Mouse (Mus musculus) hindbrain, embryonic 15.5 days (tissue): ENCODE results near the gene Got2. TPM values are rescaled to one million over a fixed set of nuclear protein-coding genes. Genes with fewer than 3 reads are reported as not detected.

Experiments
- ATAC-seq: fragments of 200-750 bp; cut with Nextera tagmentation; 2 replicates; pipeline ENCODE4 v1.8.0; 2017; ENCODE audit warnings: low read depth, moderate number of reproducible peaks, moderate TSS enrichment; ENCODE audit not compliant: low FRiP score
- H3K27ac ChIP-seq: fragments of 300-500 bp; sonication (generic); replicated peaks from 2 replicates; pipeline ENCODE4 v1.5.1; 2015; ENCODE audit warnings: mild to moderate bottlenecking, inconsistent platforms
- H3K27me3 ChIP-seq: fragments of 300-500 bp; sonication (generic); 2 replicates; pipeline ENCODE4 v1.6.1; 2015; ENCODE audit warnings: control low read depth, inconsistent platforms
- H3K36me3 ChIP-seq: fragments of 300-500 bp; sonication (generic); 2 replicates; pipeline ENCODE4 v1.6.1; 2015; ENCODE audit warnings: control low read depth, inconsistent platforms
- H3K4me1 ChIP-seq: fragments of 300-500 bp; sonication (generic); replicated peaks from 2 replicates; pipeline ENCODE4 v1.6.1; 2015; ENCODE audit warnings: control low read depth, inconsistent platforms
- H3K4me2 ChIP-seq: fragments of 300-500 bp; sonication (generic); 2 replicates; pipeline ENCODE4 v1.6.1; 2015; ENCODE audit warnings: moderate library complexity, mild to moderate bottlenecking, inconsistent platforms
- H3K4me3 ChIP-seq: fragments of 300-500 bp; sonication (generic); 2 replicates; pipeline ENCODE4 v1.5.1; 2015; ENCODE audit warnings: mild to moderate bottlenecking, inconsistent platforms
- H3K9ac ChIP-seq: fragments of 300-500 bp; sonication (generic); 2 replicates; pipeline ENCODE4 v1.6.1; 2015; ENCODE audit warnings: inconsistent platforms
- H3K9me3 ChIP-seq: fragments of 300-500 bp; sonication (generic); 2 replicates; pipeline ENCODE4 v1.6.1; 2016; ENCODE audit warnings: control low read depth, inconsistent platforms
- WGBS: fragments of 180-500 bp; shearing (Covaris S2); methylation state at CpG from one replicate; pipeline ENCODE4 v1.1.7; 2015; 5-methylcytosine and 5-hydroxymethylcytosine counted together
- polyA plus RNA-seq: library from polyadenylated mRNA; unstranded; fragments of >200 nt; fragmentation: Nextera tagmentation; extraction: Ambion mirVana; gene quantifications from 2 replicates; pipeline ENCODE4 v1.2.1, GENCODE M21; 2015

Gene Got2
- 223 and 227 TPM in 2 replicates for polyA plus RNA-seq

- peak within 1 kb of the TSS; percentile 98 for H3K4me3 ChIP-seq
- H3K36me3 ChIP-seq, result no peaks in the 10 kb centered on the region
- no peaks in the 10 kb centered on the region for H3K27me3 ChIP-seq
- peak within 1 kb of the TSS; percentile 64 for H3K4me2 ChIP-seq
- H3K9me3 ChIP-seq, result no peaks in the 10 kb centered on the region
- ATAC-seq, result peak; percentile 86
- peak within 1 kb of the TSS; percentile 86 for H3K27ac ChIP-seq
- WGBS, result 7% methylated on average over 31 of the region's 31 CpGs
- H3K4me1 ChIP-seq, result peaks cover 27% of the 10 kb centered on the region
- H3K9ac ChIP-seq, result peak within 1 kb of the TSS; percentile 94
Measured at GRCm38 (mm10) chr8:95888285-95889136, at the start of gene Got2. Gene Got2, minus strand, starts transcription at chr8:95888547.

- no peak for ATAC-seq
- WGBS, result 91% methylated on average over 5 of the region's 5 CpGs
- H3K9me3 ChIP-seq, result no peaks in the 10 kb centered on the region
- H3K27ac ChIP-seq, result no peak overlapping the region
- no peak overlapping the region for H3K4me3 ChIP-seq
- no peak overlapping the region for H3K9ac ChIP-seq
- no peaks in the 10 kb centered on the region for H3K27me3 ChIP-seq
- H3K36me3 ChIP-seq, result no peaks in the 10 kb centered on the region
- H3K4me2 ChIP-seq, result no peak overlapping the region
- no peaks in the 10 kb centered on the region for H3K4me1 ChIP-seq
Measured at GRCm38 (mm10) chr8:95932841-95933240, 44.5 kb upstream of the Got2 start.

- no peaks in the 10 kb centered on the region for H3K4me1 ChIP-seq
Measured at GRCm38 (mm10) chr8:95929821-95930220, 41.5 kb upstream of the Got2 start.

GRCm38 (mm10) chr8:95916106-95916505 lies 27.8 kb upstream of the Got2 start:
- Histone ChIP-seq H3K36me3 (no peaks in the 10 kb centered on the region), H3K27ac (no peak overlapping the region), H3K9me3 (no peaks in the 10 kb centered on the region), H3K4me3 (peak overlapping the region; percentile 35), H3K4me2 (peak overlapping the region; percentile 65), H3K27me3 (no peaks in the 10 kb centered on the region), H3K9ac (peak overlapping the region; percentile 31), H3K4me1 (peaks cover 4% of the 10 kb centered on the region)
- WGBS, result 6% methylated on average over 9 of the region's 9 CpGs
- ATAC-seq, result peak; percentile 69

More at GRCm38 (mm10) chr8:95929821-95930220, 41.5 kb upstream of the Got2 start:
- Histone ChIP-seq H3K36me3 (no peaks in the 10 kb centered on the region), H3K27me3 (no peaks in the 10 kb centered on the region), H3K4me3 (no peak overlapping the region), H3K9ac (no peak overlapping the region), H3K27ac (no peak overlapping the region), H3K9me3 (no peaks in the 10 kb centered on the region), H3K4me2 (no peak overlapping the region)
- WGBS, result 70% methylated on average over 4 of the region's 4 CpGs
- no peak for ATAC-seq

GRCm38 (mm10) chr8:95914905-95915643 lies 26.7 kb upstream of the Got2 start:
- Histone ChIP-seq H3K9me3 (no peaks in the 10 kb centered on the region), H3K27me3 (no peaks in the 10 kb centered on the region), H3K4me3 (no peak overlapping the region), H3K4me1 (peaks cover 4% of the 10 kb centered on the region), H3K9ac (no peak overlapping the region), H3K36me3 (no peaks in the 10 kb centered on the region), H3K4me2 (no peak overlapping the region), H3K27ac (no peak overlapping the region)
- ATAC-seq, result peak; percentile 90
- 5% methylated on average over 7 of the region's 7 CpGs for WGBS

GRCm38 (mm10) chr8:95911240-95911639 lies 22.9 kb upstream of the Got2 start:
- Histone ChIP-seq H3K4me2 (no peak overlapping the region), H3K9ac (no peak overlapping the region), H3K27ac (no peak overlapping the region), H3K27me3 (no peaks in the 10 kb centered on the region), H3K4me1 (peaks cover 4% of the 10 kb centered on the region), H3K9me3 (no peaks in the 10 kb centered on the region), H3K36me3 (no peaks in the 10 kb centered on the region), H3K4me3 (no peak overlapping the region)
- 87% methylated on average over 5 of the region's 5 CpGs for WGBS
- ATAC-seq, result no peak

GRCm38 (mm10) chr8:95907885-95908284 lies 19.5 kb upstream of the Got2 start:
- H3K27ac ChIP-seq, result no peak overlapping the region
- no peaks in the 10 kb centered on the region for H3K27me3 ChIP-seq
- H3K9me3 ChIP-seq, result no peaks in the 10 kb centered on the region
- H3K9ac ChIP-seq, result no peak overlapping the region
- no peaks in the 10 kb centered on the region for H3K36me3 ChIP-seq
- ATAC-seq, result no peak
- H3K4me3 ChIP-seq, result no peak overlapping the region
- no peak overlapping the region for H3K4me2 ChIP-seq
- H3K4me1 ChIP-seq, result no peaks in the 10 kb centered on the region
- 83% methylated on average over 11 of the region's 11 CpGs for WGBS

DNA sequence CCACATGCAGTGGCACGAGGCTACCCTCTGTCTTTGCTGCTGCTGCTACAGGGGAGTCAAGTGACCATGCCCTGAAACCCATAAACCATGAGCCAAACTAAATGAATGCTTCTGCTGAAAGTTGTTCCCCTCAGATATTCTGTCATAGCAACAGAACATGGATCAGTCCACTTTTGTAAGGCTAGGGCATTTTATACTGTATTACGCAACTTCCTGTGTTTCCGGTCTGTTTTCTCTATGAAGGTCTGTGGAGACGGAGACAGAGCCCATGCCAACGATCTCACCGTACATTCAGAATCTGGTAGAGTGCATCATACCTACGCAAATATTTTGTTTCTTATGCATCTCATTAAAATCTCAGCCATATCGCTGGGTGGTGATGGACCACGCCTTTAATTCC lies 18.4 kb upstream of the Got2 start:
- Histone ChIP-seq H3K36me3 (no peaks in the 10 kb centered on the region), H3K4me1 (no peaks in the 10 kb centered on the region), H3K9me3 (no peaks in the 10 kb centered on the region), H3K9ac (no peak overlapping the region), H3K4me2 (no peak overlapping the region), H3K27ac (no peak overlapping the region), H3K4me3 (no peak overlapping the region), H3K27me3 (no peaks in the 10 kb centered on the region)
- ATAC-seq, result no peak
- 89% methylated on average over 9 of the region's 9 CpGs for WGBS

DNA sequence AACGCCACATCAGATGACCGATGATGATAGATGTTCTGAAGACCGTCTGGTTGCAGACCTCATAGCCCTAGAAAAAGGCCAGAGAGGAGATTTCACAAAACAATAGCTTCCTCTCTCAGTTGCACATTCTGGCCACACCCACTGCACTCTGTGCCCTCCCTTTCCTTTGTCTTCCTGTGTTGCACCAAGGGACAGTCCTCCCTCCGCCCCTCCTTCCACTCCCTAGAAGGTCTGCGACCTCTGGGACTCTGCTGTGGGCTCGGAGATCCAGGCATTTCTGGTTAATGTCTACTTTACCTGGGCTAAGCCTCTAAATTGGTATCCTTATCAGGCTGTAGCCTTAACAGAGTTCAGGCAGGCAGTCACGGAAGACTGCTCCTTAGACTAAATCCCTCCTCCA lies 13.5 kb upstream of the Got2 start:
- no peak overlapping the region for H3K27ac ChIP-seq
- no peak overlapping the region for H3K4me2 ChIP-seq
- ATAC-seq, result no peak
- 13% methylated on average over 7 of the region's 7 CpGs for WGBS
- H3K9me3 ChIP-seq, result no peaks in the 10 kb centered on the region
- no peak overlapping the region for H3K9ac ChIP-seq
- no peaks in the 10 kb centered on the region for H3K27me3 ChIP-seq
- H3K36me3 ChIP-seq, result no peaks in the 10 kb centered on the region
- no peak overlapping the region for H3K4me3 ChIP-seq
- H3K4me1 ChIP-seq, result no peaks in the 10 kb centered on the region

GRCm38 (mm10) chr8:95893701-95894100 lies 5.4 kb upstream of the Got2 start:
- Histone ChIP-seq H3K4me3 (no peak overlapping the region), H3K4me1 (no peaks in the 10 kb centered on the region), H3K9ac (no peak overlapping the region), H3K36me3 (no peaks in the 10 kb centered on the region), H3K27me3 (no peaks in the 10 kb centered on the region), H3K9me3 (no peaks in the 10 kb centered on the region), H3K27ac (no peak overlapping the region), H3K4me2 (no peak overlapping the region)
- 81% methylated on average over 5 of the region's 5 CpGs for whole genome bisulfite sequencing
- ATAC-seq, result no peak

DNA sequence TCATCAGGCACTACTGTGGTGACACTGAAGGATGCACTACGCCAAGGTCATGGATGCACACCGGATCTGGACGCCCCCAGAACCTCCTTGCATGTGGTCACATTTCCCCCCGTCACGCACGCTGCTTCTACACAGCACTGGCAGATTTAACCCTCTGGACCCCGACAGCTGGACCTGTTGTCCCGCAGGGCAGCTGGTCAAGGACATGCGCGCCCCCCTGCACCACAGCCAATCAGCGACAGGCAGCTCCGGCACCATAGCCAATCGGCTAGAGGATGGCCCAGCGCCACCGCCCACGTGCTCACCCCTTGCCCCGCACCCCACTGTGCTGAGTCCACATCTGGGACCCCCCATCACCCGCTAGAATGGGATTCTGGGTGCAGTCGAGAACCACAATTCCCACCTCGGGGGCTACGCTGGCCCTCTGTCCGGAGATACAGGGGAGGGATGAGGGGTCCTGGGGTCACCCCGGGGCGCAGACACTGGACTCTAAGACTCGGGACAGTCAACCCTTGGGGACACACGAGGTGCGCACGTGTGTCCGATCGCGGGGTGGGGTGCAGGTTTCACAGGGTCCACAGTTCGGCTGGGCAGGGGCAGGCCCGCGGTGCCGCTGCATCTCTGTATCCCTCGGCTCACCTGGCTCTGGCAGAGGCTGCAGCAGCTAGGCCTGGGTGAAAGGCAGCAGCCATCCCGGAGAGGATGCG lies 616 bp downstream of the Got2 start:
- peak overlapping the region; percentile 98 for H3K4me3 ChIP-seq
- no peaks in the 10 kb centered on the region for H3K9me3 ChIP-seq
- H3K4me2 ChIP-seq, result peak overlapping the region; percentile 64
- no peaks in the 10 kb centered on the region for H3K27me3 ChIP-seq
- peak; percentile 94 for ATAC-seq
- H3K27ac ChIP-seq, result peak overlapping the region; percentile 86
- peaks cover 27% of the 10 kb centered on the region for H3K4me1 ChIP-seq
- under 1% methylated on average over 38 of the region's 38 CpGs for WGBS
- peak overlapping the region; percentile 94 for H3K9ac ChIP-seq
- no peaks in the 10 kb centered on the region for H3K36me3 ChIP-seq
